Mouse (Mus musculus) olfactory bulb, adult 2 months (tissue): Measurements from ENCODE around the gene Zmym5.
"Not testable (repeated sequence)": the region's sequence is repeated elsewhere in the genome, so short reads cannot be mapped to it uniquely, and the experiment has no call there.

Experiments
- CTCF ChIP-seq: fragments of 200-500 bp; IDR thresholded peaks from 2 replicates; pipeline ENCODE4 v1.5.1; 2012; ENCODE audit warnings: low read depth, mild to moderate bottlenecking, low read length, moderate library complexity; ENCODE audit not compliant: insufficient read depth
- POLR2A ChIP-seq: fragments of 200-500 bp; IDR thresholded peaks from 2 replicates; pipeline ENCODE4 v1.6.1; 2012; ENCODE audit warnings: mild to moderate bottlenecking, low read depth, low read length, moderate library complexity; ENCODE audit not compliant: insufficient read depth

DNA sequence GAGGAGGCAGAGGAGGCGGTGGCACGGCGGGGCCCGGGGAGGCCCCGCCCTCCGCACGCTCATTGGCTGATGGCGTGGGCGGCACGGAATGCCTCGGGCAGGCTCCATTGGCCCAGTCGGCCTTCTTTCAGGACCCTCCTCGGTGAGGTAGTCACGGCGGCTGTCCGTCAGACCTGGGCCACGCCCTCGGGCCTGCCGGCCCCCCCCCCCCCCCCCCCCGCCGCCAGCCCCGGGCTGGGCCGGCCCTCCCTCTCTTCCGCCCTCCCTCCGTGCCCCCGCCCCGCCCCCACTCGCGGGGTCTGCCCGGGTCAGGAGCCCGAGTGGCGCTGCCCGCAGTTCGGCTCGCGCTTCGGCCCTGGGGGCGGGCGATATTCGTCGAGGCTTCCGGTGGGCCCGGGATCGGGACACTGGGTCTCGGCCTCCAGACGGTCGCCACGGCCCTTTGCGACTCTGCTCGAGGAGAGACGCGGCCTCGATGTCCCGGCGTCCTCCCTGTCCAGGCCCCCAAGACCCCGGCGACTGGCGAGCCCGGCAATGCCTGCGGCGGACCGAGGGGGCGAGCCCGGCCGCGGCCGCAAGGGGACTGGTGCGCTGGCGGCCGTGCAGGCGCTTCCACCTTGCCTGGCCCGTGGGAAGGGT, at the start of gene Zmym5:
- TF ChIP-seq CTCF, result not testable (repeated sequence)
- peak; percentile 31; the same call in 1 of the 2 replicates for TF ChIP-seq POLR2A
